22 mouse cellular contexts compared by ENCODE assay signal in the genomic region with DNA sequence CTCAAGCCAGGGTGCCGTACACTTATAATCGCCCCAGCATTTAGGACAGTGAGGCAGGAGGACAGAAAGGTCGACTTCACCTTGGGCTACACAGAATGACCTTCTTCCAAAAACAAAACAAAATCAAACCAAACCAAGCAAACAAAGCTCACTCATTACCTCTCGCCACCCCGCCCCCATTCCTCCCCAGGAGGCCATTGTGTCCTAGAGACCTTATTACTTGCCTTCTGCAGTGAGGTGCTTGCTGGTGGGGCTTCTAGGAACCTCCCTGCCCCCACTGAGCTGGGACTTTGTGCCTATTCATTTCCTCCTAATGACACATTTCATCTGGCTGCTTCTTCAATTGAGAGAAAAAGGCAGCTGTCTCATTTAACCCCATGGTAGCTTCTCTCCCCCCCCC. TPM values are rescaled to one million over a fixed set of nuclear protein-coding genes. Genes with fewer than 3 reads are reported as not detected.
DNase-seq lines count a peak whose midpoint lies in the region; ATAC-seq and TF ChIP-seq lines count a peak whose summit lies in the region.
"Had no signal": no experiment of that assay in that cellular context is flagged by ENCODE, and none has a peak within 500 bp of the region (broad histone marks: within the 10 kb centered on the region; RNA-seq: fewer than 3 reads in every experiment).

No protein-coding gene starts in this region.

- H3K27ac ChIP-seq in ES-E14 (ENCODE audit: insufficient read depth, low read depth, low read length, poor library complexity, severe bottlenecking): peak overlapping the region; percentile 85
- H3K27ac ChIP-seq: embryonic facial prominence, embryonic 12.5 days; forebrain, embryonic 12.5 days; heart, embryonic 13.5 days; hindbrain, embryonic 15.5 days had no signal

- no peak for ATAC-seq in megakaryocyte, adult 5-6 weeks (ENCODE audit: poor library complexity, severe bottlenecking)
- ATAC-seq: inflammation-experienced regulatory T-cells, adult 6 months; Patski had no signal

- no peaks in the 10 kb centered on the region for H3K9me3 ChIP-seq in megakaryocyte, embryonic 14.5 days
- no peaks in the 10 kb centered on the region for H3K9me3 ChIP-seq in ES-E14 (ENCODE audit: control insufficient read depth, insufficient read depth, low read depth, low read length)
- H3K9me3 ChIP-seq: embryonic facial prominence, embryonic 12.5 days; forebrain, embryonic 12.5 days; heart, embryonic 13.5 days; hindbrain, embryonic 15.5 days had no signal

- H3K9ac ChIP-seq in ES-E14 (ENCODE audit: insufficient read depth, low read depth, low read length, poor library complexity, severe bottlenecking): no peak overlapping the region
- H3K9ac ChIP-seq: embryonic facial prominence, embryonic 12.5 days; forebrain, embryonic 12.5 days; heart, embryonic 13.5 days; hindbrain, embryonic 15.5 days had no signal

- DNase-seq in ES-E14 (ENCODE audit: low read depth, low spot score): no peak
- DNase-seq in brain, embryonic 14.5 days (ENCODE audit: low read depth): peak; percentile 4
- no peak for DNase-seq in adrenal gland, postnatal 25 days
- DNase-seq in frontal cortex, postnatal 14 days (ENCODE audit: low spot score in 2 of 2): no peak
- DNase-seq: adrenal gland, adult 8-10 months; cerebellum, adult 11-12 months; cerebellum, adult 9-10 months; cerebellum, postnatal 25 days; gastrocnemius, postnatal 36 days; heart, adult 11 months; heart, postnatal 36 days had no signal

- H3K27me3 ChIP-seq in megakaryocyte, embryonic 14.5 days (replicated peaks): no peaks in the 10 kb centered on the region
- H3K27me3 ChIP-seq: embryonic facial prominence, embryonic 12.5 days; forebrain, embryonic 12.5 days; heart, embryonic 13.5 days; hindbrain, embryonic 15.5 days; Patski had no signal

- in situ Hi-C loops in ES-E14 (cut with MboI; ENCODE audit: low sequenced_read_pairs in 2 of 2, unreplicated experiment in 2 of 2): no loop called here

- TF ChIP-seq CTCF in brain, embryonic 14.5 days (IDR thresholded peaks at IDR 0.05; ENCODE audit: borderline replicate concordance, extremely low read depth, insufficient read depth, insufficient read length): no peak

- TF ChIP-seq POLR2A in brain, embryonic 14.5 days (IDR thresholded peaks at IDR 0.05; ENCODE audit: borderline replicate concordance, extremely low read depth, insufficient read depth, insufficient read length, poor library complexity, severe bottlenecking): no peak

- H3K4me1 ChIP-seq in megakaryocyte, embryonic 14.5 days: peaks cover 24% of the 10 kb centered on the region
- peaks cover 2 to 5% of the 10 kb centered on the region in 2 experiments; a peak in 2 of 4 replicates for H3K4me1 ChIP-seq in ES-E14 (ENCODE audit: control insufficient read depth in 2 of 2, insufficient read depth in 2 of 2, low read length in 2 of 2, poor library complexity in 1 of 2)
- H3K4me1 ChIP-seq: embryonic facial prominence, embryonic 12.5 days; heart, embryonic 13.5 days; hindbrain, embryonic 15.5 days had no signal

- peak overlapping the region; percentile 72 for H3K4me3 ChIP-seq in megakaryocyte, embryonic 14.5 days (replicated peaks)
- H3K4me3 ChIP-seq in ES-E14 (ENCODE audit: insufficient read depth in 1 of 2, low read depth in 1 of 2, low read length in 2 of 2, poor library complexity in 1 of 2, severe bottlenecking in 1 of 2): 0 out of 4 replicates have a peak overlapping the region, but pooled peaks of 1 of the 2 experiments have one; percentile 15
- H3K4me3 ChIP-seq: embryonic facial prominence, embryonic 12.5 days; forebrain, embryonic 12.5 days; heart, embryonic 13.5 days; hindbrain, embryonic 15.5 days had no signal

- peaks cover 14% of the 10 kb centered on the region for H3K36me3 ChIP-seq in megakaryocyte, embryonic 14.5 days (replicated peaks; ENCODE audit: low read length)
- no peaks in the 10 kb centered on the region for H3K36me3 ChIP-seq in ES-E14 (ENCODE audit: control insufficient read depth, insufficient read depth, low read length, poor library complexity, severe bottlenecking)
- H3K36me3 ChIP-seq: embryonic facial prominence, embryonic 12.5 days; forebrain, embryonic 12.5 days; heart, embryonic 13.5 days; hindbrain, embryonic 15.5 days had no signal

TF ChIP-seq in ES-E14, 5 proteins besides CTCF, POLR2A, EP300 and RAD21:
- TF ChIP-seq MAFK (IDR thresholded peaks at IDR 0.05; ENCODE audit: insufficient read depth, low read depth, low read length) (no peak), HCFC1 (IDR thresholded peaks at IDR 0.05; ENCODE audit: borderline replicate concordance, insufficient read depth, low read length) (no peak), ZC3H11A (IDR thresholded peaks at IDR 0.05; ENCODE audit: borderline replicate concordance, low read depth, low read length) (no peak), CHD2 (IDR thresholded peaks at IDR 0.05; ENCODE audit: low read depth, low read length) (no peak), ZNF384 (IDR thresholded peaks at IDR 0.05; ENCODE audit: low read depth, low read length) (no peak)

RNA-seq across cellular contexts. Expression of gene Glod5, which starts 9.7 kb away (rescaled TPM):
- 0.94 TPM in 1 of 2 replicates, not detected in the other for polyA plus RNA-seq in megakaryocyte, embryonic 14.5 days (2012; ENCODE audit: insufficient read depth, low replicate concordance)
- total RNA-seq in megakaryocyte, adult 5-6 weeks (2015): not detected in 2 replicates
- total RNA-seq in megakaryocyte, adult 5-6 weeks (2017): not detected in 2 replicates
- total RNA-seq in ES-E14 (2012; rRNA removed): 4.6 and 6.2 TPM in 2 replicates
- polyA plus RNA-seq in brain, embryonic 14.5 days (2012; rRNA removed): 0.33 and 0.43 TPM in 2 replicates
- total RNA-seq in adrenal gland, postnatal 25 days (2021): not detected in 2 replicates
- total RNA-seq: adrenal gland, adult 8-10 months; gastrocnemius, adult 8-10 months; gastrocnemius, postnatal 36 days; heart, postnatal 36 days had no signal
- polyA plus RNA-seq: embryonic facial prominence, embryonic 12.5 days; hindbrain, embryonic 11.5 days; inflammation-experienced regulatory T-cells, adult 6 months had no signal

RNA-seq across cellular contexts. Expression of gene Gata1, which starts 30.7 kb away (rescaled TPM):
- 227 and 1,046 TPM in 2 replicates for polyA plus RNA-seq in megakaryocyte, embryonic 14.5 days (2012; ENCODE audit: insufficient read depth, low replicate concordance)
- 5.8 and 7.1 TPM in 2 replicates for total RNA-seq in megakaryocyte, adult 5-6 weeks (2015)
- 5.6 and 7.6 TPM in 2 replicates for total RNA-seq in megakaryocyte, adult 5-6 weeks (2017)
- total RNA-seq in ES-E14 (2012; rRNA removed): 1.1 and 1.3 TPM in 2 replicates
- 0.29 and 0.44 TPM in 2 replicates for polyA plus RNA-seq in brain, embryonic 14.5 days (2012; rRNA removed)
- total RNA-seq in adrenal gland, postnatal 25 days (2021): not detected in 2 replicates
- total RNA-seq: gastrocnemius, postnatal 36 days had no signal
- polyA plus RNA-seq: cortical plate, adult 2 months; Patski had no signal
